Mouse (Mus musculus): ENCODE results near the gene Rps4x. TPM values are rescaled to one million over a fixed set of nuclear protein-coding genes. Genes with fewer than 3 reads are reported as not detected.
A peak's percentile ranks its signal among the peaks of the same experiment; 100 is the strongest.

Gene Rps4x
- total and polyA plus RNA-seq, 2 experiments from 2014 or later = 376 to 649 TPM

DNA sequence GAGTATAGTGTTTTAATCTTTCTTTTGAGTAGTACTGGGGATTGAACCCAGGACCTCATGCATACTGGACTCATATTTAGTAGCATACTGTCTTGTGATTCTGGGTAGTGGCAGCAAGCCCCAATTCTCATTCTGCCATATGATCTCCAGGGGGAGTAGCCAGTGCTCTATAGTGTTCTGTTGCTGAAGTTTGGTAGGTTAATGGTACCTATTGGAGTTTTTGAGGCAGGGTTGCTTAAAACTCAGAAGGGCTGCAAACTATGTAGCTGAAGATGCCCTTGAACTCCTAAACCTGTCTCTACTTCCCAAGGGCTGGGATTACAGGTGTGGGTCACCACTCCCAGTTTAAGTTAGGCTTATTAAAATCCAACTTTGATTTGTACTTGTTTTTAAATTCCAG, 6.6 kb downstream of the Rps4x start:
- Histone ChIP-seq H3K9me3 (ENCODE audit: low read length) (no peaks in the 10 kb centered on the region), H3K27ac (no peak overlapping the region), H3K9ac (replicated peaks; ENCODE audit: low read length) (no peak overlapping the region), H3K4me3 (ENCODE audit: low read length) (no peak overlapping the region), H3K36me3 (ENCODE audit: insufficient read depth, low read length) (no peaks in the 10 kb centered on the region), H3K4me2 (ENCODE audit: low read depth, low read length) (no peak overlapping the region), H3K27me3 (ENCODE audit: insufficient read depth, low read length) (no peaks in the 10 kb centered on the region), H3K4me1 (ENCODE audit: insufficient read depth, low read length) (no peaks in the 10 kb centered on the region; the same call in 1 of the 2 replicates)
- no peak for DNase-seq (ENCODE audit: low spot score)
- no peak for ATAC-seq
- TF ChIP-seq CTCF (IDR thresholded peaks at IDR 0.05; ENCODE audit: low read depth) = no peak

- DNase-seq (ENCODE audit: low spot score) (no peak), ATAC-seq (no peak)
- Histone ChIP-seq H3K4me1 (ENCODE audit: insufficient read depth, low read length) (no peaks in the 10 kb centered on the region), H3K27me3 (ENCODE audit: insufficient read depth, low read length) (no peaks in the 10 kb centered on the region), H3K36me3 (ENCODE audit: insufficient read depth, low read length) (no peaks in the 10 kb centered on the region), H3K9me3 (ENCODE audit: low read length) (no peaks in the 10 kb centered on the region), H3K4me3 (ENCODE audit: low read length) (no peak overlapping the region), H3K9ac (replicated peaks; ENCODE audit: low read length) (no peak overlapping the region), H3K27ac (no peak overlapping the region), H3K4me2 (ENCODE audit: low read depth, low read length) (no peak overlapping the region)
- WGBS = 90% methylated on average over 5 of the region's 5 CpGs
- TF ChIP-seq CTCF (IDR thresholded peaks at IDR 0.05; ENCODE audit: low read depth) = no peak
Observed at GRCm38 (mm10) chrX:102175538-102176287, 13.5 kb downstream of the Rps4x start.

- H3K27ac ChIP-seq = no peak overlapping the region
- H3K4me2 ChIP-seq (ENCODE audit: low read depth, low read length) = no peak overlapping the region
- no peaks in the 10 kb centered on the region for H3K9me3 ChIP-seq (ENCODE audit: low read length)
- TF ChIP-seq CTCF (IDR thresholded peaks at IDR 0.05; ENCODE audit: low read depth) = no peak
- no peak for ATAC-seq
- 85% methylated on average over 3 of the region's 3 CpGs for WGBS
- H3K9ac ChIP-seq (replicated peaks; ENCODE audit: low read length) = no peak overlapping the region
- no peaks in the 10 kb centered on the region for H3K27me3 ChIP-seq (ENCODE audit: insufficient read depth, low read length)
- H3K4me3 ChIP-seq (ENCODE audit: low read length) = no peak overlapping the region
- no peaks in the 10 kb centered on the region for H3K36me3 ChIP-seq (ENCODE audit: insufficient read depth, low read length)
- no peaks in the 10 kb centered on the region for H3K4me1 ChIP-seq (ENCODE audit: insufficient read depth, low read length)
- DNase-seq (ENCODE audit: low spot score) = no peak
Observed at GRCm38 (mm10) chrX:102170900-102171299, 18.3 kb downstream of the Rps4x start.

GRCm38 (mm10) chrX:102170135-102170534, 19.1 kb downstream of the Rps4x start:
- H3K9me3 ChIP-seq (ENCODE audit: low read length) = no peaks in the 10 kb centered on the region
- WGBS = 50% methylated on average over 3 of the region's 3 CpGs
- ATAC-seq (no peak), DNase-seq (ENCODE audit: low spot score) (no peak)
- no peak overlapping the region for H3K9ac ChIP-seq (replicated peaks; ENCODE audit: low read length)
- no peaks in the 10 kb centered on the region for H3K36me3 ChIP-seq (ENCODE audit: insufficient read depth, low read length)
- no peak for TF ChIP-seq CTCF (IDR thresholded peaks at IDR 0.05; ENCODE audit: low read depth)
- H3K4me2 ChIP-seq (ENCODE audit: low read depth, low read length) = no peak overlapping the region
- H3K4me1 ChIP-seq (ENCODE audit: insufficient read depth, low read length) = no peaks in the 10 kb centered on the region
- H3K27ac ChIP-seq = no peak overlapping the region
- no peak overlapping the region for H3K4me3 ChIP-seq (ENCODE audit: low read length)
- H3K27me3 ChIP-seq (ENCODE audit: insufficient read depth, low read length) = no peaks in the 10 kb centered on the region

DNA sequence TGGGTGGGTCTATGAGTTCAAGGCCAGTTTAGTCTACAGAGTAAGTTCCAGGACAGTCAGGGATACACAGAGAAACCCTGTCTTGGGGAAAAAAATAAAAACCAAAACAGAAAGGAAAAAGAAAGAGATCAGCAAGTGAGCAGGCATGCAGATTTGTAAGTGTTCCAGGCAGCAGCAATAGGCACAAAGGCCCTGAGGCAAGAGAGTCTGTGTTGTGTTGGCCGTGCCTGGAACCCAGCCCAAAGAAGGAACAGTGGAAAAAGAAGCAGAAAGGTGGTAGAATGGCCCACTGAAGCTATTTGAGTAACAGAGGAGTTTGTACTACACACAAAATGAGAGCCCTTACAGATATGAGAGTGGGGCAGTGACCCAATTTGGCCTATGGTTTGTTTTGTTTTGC, 19.5 kb downstream of the Rps4x start:
- DNase-seq (ENCODE audit: low spot score) = no peak
- Histone ChIP-seq H3K27ac (no peak overlapping the region), H3K36me3 (ENCODE audit: insufficient read depth, low read length) (no peaks in the 10 kb centered on the region), H3K27me3 (ENCODE audit: insufficient read depth, low read length) (no peaks in the 10 kb centered on the region), H3K9me3 (ENCODE audit: low read length) (no peaks in the 10 kb centered on the region), H3K9ac (replicated peaks; ENCODE audit: low read length) (no peak overlapping the region), H3K4me3 (ENCODE audit: low read length) (no peak overlapping the region), H3K4me2 (ENCODE audit: low read depth, low read length) (no peak overlapping the region), H3K4me1 (ENCODE audit: insufficient read depth, low read length) (no peaks in the 10 kb centered on the region)
- no peak for ATAC-seq
- WGBS = 57% methylated on average over 1 of the region's 1 CpGs
- no peak for TF ChIP-seq CTCF (IDR thresholded peaks at IDR 0.05; ENCODE audit: low read depth)

GRCm38 (mm10) chrX:102166986-102167385, 22.2 kb downstream of the Rps4x start:
- H3K4me1 ChIP-seq (ENCODE audit: insufficient read depth, low read length) = no peaks in the 10 kb centered on the region
- no peak overlapping the region for H3K4me2 ChIP-seq (ENCODE audit: low read depth, low read length)
- H3K27me3 ChIP-seq (ENCODE audit: insufficient read depth, low read length) = no peaks in the 10 kb centered on the region
- H3K36me3 ChIP-seq (ENCODE audit: insufficient read depth, low read length) = no peaks in the 10 kb centered on the region
- H3K27ac ChIP-seq = peak overlapping the region; percentile 26; the same call in 1 of the 2 replicates
- no peaks in the 10 kb centered on the region for H3K9me3 ChIP-seq (ENCODE audit: low read length)
- peak; percentile 24 for DNase-seq (ENCODE audit: low spot score)
- H3K4me3 ChIP-seq (ENCODE audit: low read length) = no peak overlapping the region
- H3K9ac ChIP-seq (replicated peaks; ENCODE audit: low read length) = no peak overlapping the region
- 32% methylated on average over 6 of the region's 6 CpGs for WGBS
- peak; percentile 74 for ATAC-seq
- no peak for TF ChIP-seq CTCF (IDR thresholded peaks at IDR 0.05; ENCODE audit: low read depth)

GRCm38 (mm10) chrX:102166521-102166920, 22.7 kb downstream of the Rps4x start:
- no peaks in the 10 kb centered on the region for H3K9me3 ChIP-seq (ENCODE audit: low read length)
- no peak for ATAC-seq
- TF ChIP-seq CTCF (IDR thresholded peaks at IDR 0.05; ENCODE audit: low read depth) = no peak
- H3K9ac ChIP-seq (replicated peaks; ENCODE audit: low read length) = no peak overlapping the region
- H3K4me1 ChIP-seq (ENCODE audit: insufficient read depth, low read length) = no peaks in the 10 kb centered on the region
- no peak overlapping the region for H3K4me2 ChIP-seq (ENCODE audit: low read depth, low read length)
- no peak for DNase-seq (ENCODE audit: low spot score)
- H3K27me3 ChIP-seq (ENCODE audit: insufficient read depth, low read length) = no peaks in the 10 kb centered on the region
- 0 out of 2 replicates have a peak overlapping the region, but pooled peaks have one; percentile 26 for H3K27ac ChIP-seq
- no peaks in the 10 kb centered on the region for H3K36me3 ChIP-seq (ENCODE audit: insufficient read depth, low read length)
- H3K4me3 ChIP-seq (ENCODE audit: low read length) = no peak overlapping the region
- WGBS = 46% methylated on average over 5 of the region's 5 CpGs

Measured in hindbrain, postnatal 0 days (tissue).